Mouse (Mus musculus): ENCODE measurements around the gene Cdcp1. TPM values are rescaled to one million over a fixed set of nuclear protein-coding genes. Genes with fewer than 3 reads are reported as not detected.
A peak's percentile ranks its signal among the peaks of the same experiment; 100 is the strongest.

Gene Cdcp1
- polyA plus RNA-seq, 1 experiment from 2014 or later = 6.9 TPM

DNA sequence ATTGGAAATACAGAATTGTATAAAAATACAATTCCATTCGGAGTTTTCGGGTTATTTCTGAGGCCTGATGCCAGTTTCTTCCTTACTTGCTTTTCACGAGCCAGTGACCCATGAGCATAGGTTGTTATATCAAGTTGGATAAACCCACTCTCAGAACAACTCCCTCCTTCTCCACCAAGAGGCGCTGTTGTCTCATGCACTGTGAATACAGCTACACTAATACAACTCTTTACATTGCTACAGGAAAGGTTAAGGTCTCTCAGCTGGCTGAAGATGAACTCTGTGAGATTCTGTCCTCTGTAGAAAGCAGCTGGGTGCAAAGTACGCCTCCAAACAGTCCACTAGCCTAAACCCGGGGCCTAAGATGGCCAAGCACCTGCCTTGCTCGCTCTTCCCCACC lies 56.5 kb downstream of the Cdcp1 start:
- Histone ChIP-seq H3K4me1 (replicated peaks; ENCODE audit: control insufficient read depth, insufficient read depth, low read length) (no peaks in the 10 kb centered on the region), H3K27me3 (replicated peaks; ENCODE audit: control insufficient read depth, insufficient read depth, low read length) (no peaks in the 10 kb centered on the region), H3K27ac (ENCODE audit: low read depth, low read length) (no peak overlapping the region), H3K36me3 (ENCODE audit: control insufficient read depth, insufficient read depth) (no peaks in the 10 kb centered on the region), H3K4me2 (replicated peaks; ENCODE audit: low read depth) (no peak overlapping the region), H3K9ac (ENCODE audit: low read depth, low read length) (no peak overlapping the region), H3K4me3 (ENCODE audit: low read depth, low read length) (no peak overlapping the region), H3K9me3 (ENCODE audit: control insufficient read depth) (no peaks in the 10 kb centered on the region)
- no peak for ATAC-seq
- WGBS = 59% methylated on average over 7 of the region's 7 CpGs
- peak; percentile 94 for TF ChIP-seq CTCF (IDR thresholded peaks at IDR 0.05; ENCODE audit: low read depth)

DNA sequence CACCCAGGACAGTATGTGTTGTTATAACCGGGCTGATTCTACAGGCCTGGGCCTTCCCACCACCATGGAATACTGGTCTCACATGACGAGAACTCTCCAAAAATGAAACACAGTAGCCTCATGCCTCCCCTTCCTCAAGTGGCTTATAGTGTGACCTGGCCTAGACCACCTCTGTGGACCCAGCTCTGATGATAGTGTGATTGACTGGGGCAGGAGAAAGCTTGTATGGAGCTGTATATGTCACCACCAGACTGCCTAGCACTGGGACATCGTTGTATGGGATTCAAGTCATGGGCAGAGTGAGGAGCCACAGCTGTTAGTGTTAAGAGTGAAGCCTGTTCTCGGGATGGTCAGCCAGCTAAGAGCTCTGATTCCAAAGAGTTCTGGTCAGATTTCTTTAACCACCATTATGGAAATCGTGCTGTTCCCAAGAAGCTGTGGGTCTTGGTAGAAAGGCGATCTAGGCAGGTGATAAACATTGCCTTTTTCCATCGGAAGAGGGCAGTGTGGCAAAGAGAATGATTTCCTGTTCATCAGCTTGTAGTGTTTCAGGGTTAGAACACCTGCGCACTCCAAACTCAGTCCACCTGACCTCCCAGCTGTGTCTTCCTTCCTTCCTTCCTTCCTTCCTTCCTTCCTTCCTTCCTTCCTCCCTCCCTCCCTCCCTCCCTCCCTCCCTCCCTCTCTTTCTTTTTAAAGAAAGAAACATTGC lies 57.6 kb downstream of the Cdcp1 start:
- WGBS = 55% methylated on average over 8 of the region's 8 CpGs
- no peak; the same call in 1 of the 2 replicates for ATAC-seq

DNA sequence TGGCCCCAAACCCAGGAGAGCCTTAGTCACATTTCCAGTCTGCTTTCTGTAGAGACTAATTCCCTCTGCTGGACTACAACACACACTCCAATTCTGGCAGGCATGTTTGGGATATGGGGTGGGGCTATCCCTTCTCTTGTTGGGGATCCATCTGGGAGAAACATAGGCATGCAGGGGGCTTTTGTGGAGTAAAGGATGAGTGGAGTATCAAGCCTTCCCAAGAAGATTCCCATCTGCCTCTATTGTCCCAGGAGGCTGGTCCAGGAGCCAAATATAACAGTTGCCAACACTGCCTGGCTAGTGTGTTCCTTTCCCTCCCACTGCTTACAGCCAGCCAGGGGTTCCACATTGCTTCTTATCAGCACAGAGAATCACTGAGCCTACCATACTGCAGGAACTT lies 58.1 kb downstream of the Cdcp1 start:
- no peak overlapping the region for H3K9ac ChIP-seq (ENCODE audit: low read depth, low read length)
- no peak for ATAC-seq
- no peak overlapping the region for H3K4me3 ChIP-seq (ENCODE audit: low read depth, low read length)
- H3K9me3 ChIP-seq (ENCODE audit: control insufficient read depth) = no peaks in the 10 kb centered on the region
- H3K27ac ChIP-seq (ENCODE audit: low read depth, low read length) = no peak overlapping the region
- TF ChIP-seq CTCF (IDR thresholded peaks at IDR 0.05; ENCODE audit: low read depth) = no peak; the same call in 1 of the 2 replicates
- H3K4me1 ChIP-seq (replicated peaks; ENCODE audit: control insufficient read depth, insufficient read depth, low read length) = no peaks in the 10 kb centered on the region; the same call in 1 of the 2 replicates
- H3K27me3 ChIP-seq (replicated peaks; ENCODE audit: control insufficient read depth, insufficient read depth, low read length) = no peaks in the 10 kb centered on the region
- H3K36me3 ChIP-seq (ENCODE audit: control insufficient read depth, insufficient read depth) = no peaks in the 10 kb centered on the region
- H3K4me2 ChIP-seq (replicated peaks; ENCODE audit: low read depth) = no peak overlapping the region

More for the DNA sequence above, 57.6 kb downstream of the Cdcp1 start:
- H3K4me3 ChIP-seq (ENCODE audit: low read depth, low read length) = no peak overlapping the region
- no peaks in the 10 kb centered on the region for H3K9me3 ChIP-seq (ENCODE audit: control insufficient read depth)
- no peaks in the 10 kb centered on the region for H3K4me1 ChIP-seq (replicated peaks; ENCODE audit: control insufficient read depth, insufficient read depth, low read length)
- H3K36me3 ChIP-seq (ENCODE audit: control insufficient read depth, insufficient read depth) = no peaks in the 10 kb centered on the region
- H3K9ac ChIP-seq (ENCODE audit: low read depth, low read length) = no peak overlapping the region
- H3K4me2 ChIP-seq (replicated peaks; ENCODE audit: low read depth) = no peak overlapping the region
- no peaks in the 10 kb centered on the region for H3K27me3 ChIP-seq (replicated peaks; ENCODE audit: control insufficient read depth, insufficient read depth, low read length)
- peak; percentile 74 for TF ChIP-seq CTCF (IDR thresholded peaks at IDR 0.05; ENCODE audit: low read depth)
- no peak overlapping the region for H3K27ac ChIP-seq (ENCODE audit: low read depth, low read length)

DNA sequence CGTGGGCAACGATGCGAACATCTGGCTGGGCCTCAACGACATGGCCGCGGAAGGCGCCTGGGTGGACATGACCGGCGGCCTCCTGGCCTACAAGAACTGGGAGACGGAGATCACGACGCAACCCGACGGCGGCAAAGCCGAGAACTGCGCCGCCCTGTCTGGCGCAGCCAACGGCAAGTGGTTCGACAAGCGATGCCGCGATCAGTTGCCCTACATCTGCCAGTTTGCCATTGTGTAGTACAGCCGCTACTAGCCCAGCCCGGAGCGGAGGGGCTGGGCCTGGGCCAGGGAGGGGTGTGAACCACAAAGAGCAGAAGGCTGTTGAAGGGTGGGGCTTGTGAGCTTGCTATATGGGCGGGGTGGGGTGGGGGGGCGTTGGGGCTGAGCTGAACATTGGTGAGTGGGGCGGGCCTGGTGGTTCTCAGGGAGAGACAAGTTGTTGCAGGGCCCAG lies 58.9 kb downstream of the Cdcp1 start:
- Histone ChIP-seq H3K4me3 (ENCODE audit: low read depth, low read length) (no peak overlapping the region), H3K4me2 (replicated peaks; ENCODE audit: low read depth) (0 out of 2 replicates have a peak overlapping the region, but pooled peaks have one; percentile 24), H3K9ac (ENCODE audit: low read depth, low read length) (peak overlapping the region; percentile 22; the same call in 1 of the 2 replicates), H3K27ac (ENCODE audit: low read depth, low read length) (no peak overlapping the region), H3K36me3 (ENCODE audit: control insufficient read depth, insufficient read depth) (no peaks in the 10 kb centered on the region), H3K4me1 (replicated peaks; ENCODE audit: control insufficient read depth, insufficient read depth, low read length) (no peaks in the 10 kb centered on the region; the same call in 1 of the 2 replicates), H3K27me3 (replicated peaks; ENCODE audit: control insufficient read depth, insufficient read depth, low read length) (no peaks in the 10 kb centered on the region), H3K9me3 (ENCODE audit: control insufficient read depth) (no peaks in the 10 kb centered on the region)
- ATAC-seq = no peak
- 31% methylated on average over 30 of the region's 30 CpGs for WGBS
- TF ChIP-seq CTCF (IDR thresholded peaks at IDR 0.05; ENCODE audit: low read depth) = no peak

DNA sequence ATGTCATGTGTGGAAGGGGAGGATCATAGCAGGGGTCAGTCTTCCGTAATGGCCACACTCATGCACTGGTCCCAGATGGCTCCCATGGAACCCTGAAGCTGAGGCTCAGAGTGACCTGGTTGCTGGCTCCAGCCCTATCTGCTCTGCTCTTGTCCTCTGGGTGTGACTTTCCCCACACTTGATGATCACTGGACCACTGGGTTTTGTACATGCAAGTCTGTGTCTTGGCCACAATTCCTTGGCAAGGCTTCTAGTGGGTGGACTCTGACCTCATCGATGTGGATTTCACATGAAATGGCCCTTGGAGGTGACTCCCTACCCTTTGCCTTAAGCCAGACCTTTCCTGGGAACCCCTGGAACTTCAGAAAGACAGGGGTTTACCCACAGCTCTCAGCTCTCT lies 62.7 kb downstream of the Cdcp1 start:
- H3K9me3 ChIP-seq (ENCODE audit: control insufficient read depth) = no peaks in the 10 kb centered on the region
- H3K4me1 ChIP-seq (replicated peaks; ENCODE audit: control insufficient read depth, insufficient read depth, low read length) = no peaks in the 10 kb centered on the region; the same call in 1 of the 2 replicates
- no peaks in the 10 kb centered on the region for H3K27me3 ChIP-seq (replicated peaks; ENCODE audit: control insufficient read depth, insufficient read depth, low read length)
- H3K9ac ChIP-seq (ENCODE audit: low read depth, low read length) = no peak overlapping the region
- ATAC-seq = no peak
- TF ChIP-seq CTCF (IDR thresholded peaks at IDR 0.05; ENCODE audit: low read depth) = no peak
- no peaks in the 10 kb centered on the region for H3K36me3 ChIP-seq (ENCODE audit: control insufficient read depth, insufficient read depth)
- 100% methylated on average over 2 of the region's 2 CpGs for WGBS
- H3K4me2 ChIP-seq (replicated peaks; ENCODE audit: low read depth) = no peak overlapping the region
- H3K27ac ChIP-seq (ENCODE audit: low read depth, low read length) = no peak overlapping the region
- no peak overlapping the region for H3K4me3 ChIP-seq (ENCODE audit: low read depth, low read length)

DNA sequence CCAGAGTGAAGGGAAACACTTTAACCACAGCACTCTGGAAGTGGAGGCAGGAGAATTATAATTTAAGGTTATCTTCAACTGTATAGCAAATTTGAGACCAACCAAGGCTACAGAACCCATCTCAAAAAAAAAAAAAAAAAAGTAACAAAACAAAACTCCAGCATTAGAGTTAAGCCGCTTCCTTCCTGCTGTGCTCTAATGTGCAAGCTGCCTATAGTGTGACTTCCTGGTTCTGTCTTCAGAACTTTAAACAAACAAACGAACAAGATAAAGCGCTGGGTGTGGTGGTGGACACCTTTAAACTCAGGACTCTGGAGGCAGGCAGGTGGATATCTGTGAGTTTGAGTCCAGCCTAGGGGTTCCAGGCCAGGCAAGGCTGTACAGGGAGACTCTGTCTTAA lies 63.8 kb downstream of the Cdcp1 start:
- Histone ChIP-seq H3K36me3 (ENCODE audit: control insufficient read depth, insufficient read depth) (no peaks in the 10 kb centered on the region), H3K9ac (ENCODE audit: low read depth, low read length) (no peak overlapping the region), H3K4me3 (ENCODE audit: low read depth, low read length) (no peak overlapping the region), H3K4me2 (replicated peaks; ENCODE audit: low read depth) (no peak overlapping the region), H3K4me1 (replicated peaks; ENCODE audit: control insufficient read depth, insufficient read depth, low read length) (no peaks in the 10 kb centered on the region; the same call in 1 of the 2 replicates), H3K27me3 (replicated peaks; ENCODE audit: control insufficient read depth, insufficient read depth, low read length) (no peaks in the 10 kb centered on the region), H3K9me3 (ENCODE audit: control insufficient read depth) (no peaks in the 10 kb centered on the region), H3K27ac (ENCODE audit: low read depth, low read length) (no peak overlapping the region)
- ATAC-seq = 0 out of 2 replicates have a peak, but pooled peaks have one; percentile 58
- 23% methylated on average over 3 of the region's 3 CpGs for WGBS
- no peak for TF ChIP-seq CTCF (IDR thresholded peaks at IDR 0.05; ENCODE audit: low read depth)
